Mouse (Mus musculus): ENCODE results near the gene Tnip3. TPM values are rescaled to one million over a fixed set of nuclear protein-coding genes. Genes with fewer than 3 reads are reported as not detected.

Tnip3 gene
- polyA plus RNA-seq, 1 experiment from 2014 or later = 2.3 TPM

GRCm38 (mm10) chr6:65600887-65601286 lies 75.8 kb downstream of the Tnip3 start:
- TF ChIP-seq CTCF (IDR thresholded peaks at IDR 0.05) = no peak
- no peak for TF ChIP-seq EP300 (IDR thresholded peaks at IDR 0.05)
- Histone ChIP-seq H3K36me3 (ENCODE audit: insufficient read depth, low read length) (no peaks in the 10 kb centered on the region), H3K9ac (replicated peaks; ENCODE audit: low read depth) (no peak overlapping the region), H3K4me2 (replicated peaks; ENCODE audit: low read depth, low read length) (no peak overlapping the region), H3K4me1 (ENCODE audit: insufficient read depth, low read depth, low read length) (no peaks in the 10 kb centered on the region; the same call in 1 of the 2 replicates), H3K27ac (ENCODE audit: low read length) (no peak overlapping the region), H3K27me3 (replicated peaks; ENCODE audit: insufficient read depth, low read length) (no peaks in the 10 kb centered on the region), H3K4me3 (ENCODE audit: low read depth, low read length) (no peak overlapping the region), H3K9me3 (ENCODE audit: low read length) (no peaks in the 10 kb centered on the region)
- WGBS = 22% methylated on average over 1 of the region's 1 CpGs
- DNase-seq (ENCODE audit: low spot score) = peak; percentile 29
- no peak for ATAC-seq

- no peak overlapping the region for H3K4me2 ChIP-seq (replicated peaks; ENCODE audit: low read depth, low read length)
- H3K27me3 ChIP-seq (replicated peaks; ENCODE audit: insufficient read depth, low read length) = no peaks in the 10 kb centered on the region
- no peak for TF ChIP-seq CTCF (IDR thresholded peaks at IDR 0.05)
- no peak for TF ChIP-seq EP300 (IDR thresholded peaks at IDR 0.05)
- ATAC-seq = no peak
- 47% methylated on average over 4 of the region's 4 CpGs for WGBS
- no peak overlapping the region for H3K4me3 ChIP-seq (ENCODE audit: low read depth, low read length)
- no peaks in the 10 kb centered on the region for H3K9me3 ChIP-seq (ENCODE audit: low read length)
- DNase-seq (ENCODE audit: low spot score) = no peak
- H3K27ac ChIP-seq (ENCODE audit: low read length) = peak overlapping the region; percentile 64
- H3K4me1 ChIP-seq (ENCODE audit: insufficient read depth, low read depth, low read length) = no peaks in the 10 kb centered on the region; the same call in 1 of the 2 replicates
- H3K9ac ChIP-seq (replicated peaks; ENCODE audit: low read depth) = no peak overlapping the region
- no peaks in the 10 kb centered on the region for H3K36me3 ChIP-seq (ENCODE audit: insufficient read depth, low read length)
Measured at GRCm38 (mm10) chr6:65605778-65606177, 80.7 kb downstream of the Tnip3 start.

GRCm38 (mm10) chr6:65606946-65607345 lies 81.8 kb downstream of the Tnip3 start:
- Histone ChIP-seq H3K9ac (replicated peaks; ENCODE audit: low read depth) (no peak overlapping the region), H3K36me3 (ENCODE audit: insufficient read depth, low read length) (no peaks in the 10 kb centered on the region), H3K4me1 (ENCODE audit: insufficient read depth, low read depth, low read length) (no peaks in the 10 kb centered on the region), H3K4me2 (replicated peaks; ENCODE audit: low read depth, low read length) (no peak overlapping the region), H3K9me3 (ENCODE audit: low read length) (no peaks in the 10 kb centered on the region), H3K27me3 (replicated peaks; ENCODE audit: insufficient read depth, low read length) (no peaks in the 10 kb centered on the region), H3K27ac (ENCODE audit: low read length) (no peak overlapping the region), H3K4me3 (ENCODE audit: low read depth, low read length) (no peak overlapping the region)
- TF ChIP-seq EP300 (IDR thresholded peaks at IDR 0.05) (peak; percentile 99), CTCF (IDR thresholded peaks at IDR 0.05) (no peak)
- DNase-seq (ENCODE audit: low spot score) = peak; percentile 92
- ATAC-seq = peak; percentile 95

- no peaks in the 10 kb centered on the region for H3K27me3 ChIP-seq (replicated peaks; ENCODE audit: insufficient read depth, low read length)
- H3K4me1 ChIP-seq (ENCODE audit: insufficient read depth, low read depth, low read length) = no peaks in the 10 kb centered on the region
- no peak overlapping the region for H3K9ac ChIP-seq (replicated peaks; ENCODE audit: low read depth)
- H3K36me3 ChIP-seq (ENCODE audit: insufficient read depth, low read length) = no peaks in the 10 kb centered on the region
- no peak overlapping the region for H3K4me3 ChIP-seq (ENCODE audit: low read depth, low read length)
- TF ChIP-seq EP300 (IDR thresholded peaks at IDR 0.05) = peak; percentile 74
- no peak for TF ChIP-seq CTCF (IDR thresholded peaks at IDR 0.05)
- H3K4me2 ChIP-seq (replicated peaks; ENCODE audit: low read depth, low read length) = no peak overlapping the region
- peak; percentile 64 for DNase-seq (ENCODE audit: low spot score)
- H3K27ac ChIP-seq (ENCODE audit: low read length) = no peak overlapping the region
- no peaks in the 10 kb centered on the region for H3K9me3 ChIP-seq (ENCODE audit: low read length)
- peak; percentile 53 for ATAC-seq
Measured at GRCm38 (mm10) chr6:65611834-65612233, 86.7 kb downstream of the Tnip3 start.

GRCm38 (mm10) chr6:65613924-65614585 lies 88.9 kb downstream of the Tnip3 start:
- H3K9ac ChIP-seq (replicated peaks; ENCODE audit: low read depth) = no peak overlapping the region
- DNase-seq (ENCODE audit: low spot score) = no peak
- no peaks in the 10 kb centered on the region for H3K4me1 ChIP-seq (ENCODE audit: insufficient read depth, low read depth, low read length)
- no peak overlapping the region for H3K4me2 ChIP-seq (replicated peaks; ENCODE audit: low read depth, low read length)
- H3K4me3 ChIP-seq (ENCODE audit: low read depth, low read length) = no peak overlapping the region
- H3K9me3 ChIP-seq (ENCODE audit: low read length) = no peaks in the 10 kb centered on the region
- no peak overlapping the region for H3K27ac ChIP-seq (ENCODE audit: low read length)
- no peak for TF ChIP-seq EP300 (IDR thresholded peaks at IDR 0.05)
- no peak for TF ChIP-seq CTCF (IDR thresholded peaks at IDR 0.05)
- H3K27me3 ChIP-seq (replicated peaks; ENCODE audit: insufficient read depth, low read length) = no peaks in the 10 kb centered on the region
- no peak for ATAC-seq
- no peaks in the 10 kb centered on the region for H3K36me3 ChIP-seq (ENCODE audit: insufficient read depth, low read length)

GRCm38 (mm10) chr6:65615641-65616040 lies 90.5 kb downstream of the Tnip3 start:
- no peaks in the 10 kb centered on the region for H3K9me3 ChIP-seq (ENCODE audit: low read length)
- WGBS = 70% methylated on average over 4 of the region's 4 CpGs
- H3K4me1 ChIP-seq (ENCODE audit: insufficient read depth, low read depth, low read length) = no peaks in the 10 kb centered on the region
- H3K4me2 ChIP-seq (replicated peaks; ENCODE audit: low read depth, low read length) = no peak overlapping the region
- H3K27me3 ChIP-seq (replicated peaks; ENCODE audit: insufficient read depth, low read length) = no peaks in the 10 kb centered on the region
- no peak for ATAC-seq
- no peak for DNase-seq (ENCODE audit: low spot score)
- H3K36me3 ChIP-seq (ENCODE audit: insufficient read depth, low read length) = no peaks in the 10 kb centered on the region
- no peak overlapping the region for H3K9ac ChIP-seq (replicated peaks; ENCODE audit: low read depth)
- no peak overlapping the region for H3K27ac ChIP-seq (ENCODE audit: low read length)
- no peak overlapping the region for H3K4me3 ChIP-seq (ENCODE audit: low read depth, low read length)
- TF ChIP-seq EP300 (IDR thresholded peaks at IDR 0.05) (no peak), CTCF (IDR thresholded peaks at IDR 0.05) (peak; percentile 47; the same call in 1 of the 2 replicates)

GRCm38 (mm10) chr6:65621260-65621659 lies 96.1 kb downstream of the Tnip3 start:
- no peaks in the 10 kb centered on the region for H3K27me3 ChIP-seq (replicated peaks; ENCODE audit: insufficient read depth, low read length)
- no peaks in the 10 kb centered on the region for H3K36me3 ChIP-seq (ENCODE audit: insufficient read depth, low read length)
- no peaks in the 10 kb centered on the region for H3K4me1 ChIP-seq (ENCODE audit: insufficient read depth, low read depth, low read length)
- TF ChIP-seq CTCF (IDR thresholded peaks at IDR 0.05) = no peak
- no peak for TF ChIP-seq EP300 (IDR thresholded peaks at IDR 0.05)
- ATAC-seq = no peak
- H3K9me3 ChIP-seq (ENCODE audit: low read length) = no peaks in the 10 kb centered on the region
- H3K4me2 ChIP-seq (replicated peaks; ENCODE audit: low read depth, low read length) = no peak overlapping the region
- DNase-seq (ENCODE audit: low spot score) = no peak
- no peak overlapping the region for H3K27ac ChIP-seq (ENCODE audit: low read length)
- H3K9ac ChIP-seq (replicated peaks; ENCODE audit: low read depth) = no peak overlapping the region
- H3K4me3 ChIP-seq (ENCODE audit: low read depth, low read length) = no peak overlapping the region
